Mouse (Mus musculus): ENCODE results near the gene Arhgap24.

Arhgap24 gene

GRCm38 (mm10) chr5:102481215-102482211, at the start of gene Arhgap24:
TSS of gene Arhgap24 (plus strand) at chr5:102481391.
- peak; percentile 5 to 7 for DNase-seq (ENCODE audit: low spot score in 2 of 2)

DNA sequence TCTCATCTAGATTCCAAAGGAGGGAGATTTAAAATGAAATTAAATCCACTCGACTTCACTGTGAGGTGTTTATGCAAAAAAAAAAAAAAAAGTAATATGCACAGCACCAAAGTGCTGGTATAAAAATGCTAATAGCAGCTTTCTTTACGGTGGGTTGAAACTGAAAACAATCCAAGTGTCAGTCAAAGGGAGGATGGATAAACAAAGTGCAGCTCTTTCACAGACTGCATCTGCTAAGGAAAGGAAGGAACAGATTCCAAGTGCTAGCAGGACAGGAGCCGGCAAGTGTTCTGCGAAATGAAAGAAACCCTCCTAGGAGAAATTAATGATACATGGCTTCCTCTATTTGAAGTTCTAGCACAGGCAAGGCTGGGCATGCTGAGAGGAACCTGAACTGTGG, 47.0 kb upstream of the Arhgap24 start:
- DNase-seq (ENCODE audit: low spot score in 2 of 2) = no peak

GRCm38 (mm10) chr5:102436581-102436980, 44.6 kb upstream of the Arhgap24 start:
- no peak for DNase-seq (ENCODE audit: low spot score in 2 of 2)

- peak in 1 of 2 experiments; percentile 7 for DNase-seq (ENCODE audit: low spot score in 2 of 2)
These were observed 41.9 kb upstream of the Arhgap24 start for GRCm38 (mm10) chr5:102439119-102439877.

DNA sequence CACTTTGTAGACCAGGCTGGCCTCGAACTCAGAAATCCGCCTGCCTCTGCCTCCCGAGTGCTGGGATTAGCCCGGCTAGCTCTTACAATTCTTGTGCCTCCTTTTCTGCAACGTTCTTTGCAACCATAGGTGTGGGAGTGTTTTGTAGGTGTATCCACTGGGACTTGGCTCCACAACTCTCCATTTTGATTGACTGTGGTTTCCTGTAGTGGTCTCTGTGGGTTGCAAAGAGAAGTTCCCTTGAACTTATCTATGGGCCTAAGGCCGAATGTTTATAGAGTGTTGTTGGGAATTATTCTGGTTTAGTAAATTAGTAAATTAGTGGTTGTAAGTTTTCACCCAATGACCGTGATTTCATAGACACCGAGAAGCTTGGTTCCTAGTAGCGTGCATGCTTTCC, 33.8 kb upstream of the Arhgap24 start:
- DNase-seq (ENCODE audit: low spot score in 2 of 2) = no peak

GRCm38 (mm10) chr5:102450897-102451296, 30.3 kb upstream of the Arhgap24 start:
- DNase-seq (ENCODE audit: low spot score in 2 of 2) = no peak

GRCm38 (mm10) chr5:102452079-102452797, 29.0 kb upstream of the Arhgap24 start:
- DNase-seq (ENCODE audit: low spot score in 2 of 2) = no peak

- DNase-seq (ENCODE audit: low spot score in 2 of 2) = no peak
These were observed 27.9 kb upstream of the Arhgap24 start for GRCm38 (mm10) chr5:102453324-102453723.

GRCm38 (mm10) chr5:102455247-102455646, 25.9 kb upstream of the Arhgap24 start:
- no peak for DNase-seq (ENCODE audit: low spot score in 2 of 2)

DNA sequence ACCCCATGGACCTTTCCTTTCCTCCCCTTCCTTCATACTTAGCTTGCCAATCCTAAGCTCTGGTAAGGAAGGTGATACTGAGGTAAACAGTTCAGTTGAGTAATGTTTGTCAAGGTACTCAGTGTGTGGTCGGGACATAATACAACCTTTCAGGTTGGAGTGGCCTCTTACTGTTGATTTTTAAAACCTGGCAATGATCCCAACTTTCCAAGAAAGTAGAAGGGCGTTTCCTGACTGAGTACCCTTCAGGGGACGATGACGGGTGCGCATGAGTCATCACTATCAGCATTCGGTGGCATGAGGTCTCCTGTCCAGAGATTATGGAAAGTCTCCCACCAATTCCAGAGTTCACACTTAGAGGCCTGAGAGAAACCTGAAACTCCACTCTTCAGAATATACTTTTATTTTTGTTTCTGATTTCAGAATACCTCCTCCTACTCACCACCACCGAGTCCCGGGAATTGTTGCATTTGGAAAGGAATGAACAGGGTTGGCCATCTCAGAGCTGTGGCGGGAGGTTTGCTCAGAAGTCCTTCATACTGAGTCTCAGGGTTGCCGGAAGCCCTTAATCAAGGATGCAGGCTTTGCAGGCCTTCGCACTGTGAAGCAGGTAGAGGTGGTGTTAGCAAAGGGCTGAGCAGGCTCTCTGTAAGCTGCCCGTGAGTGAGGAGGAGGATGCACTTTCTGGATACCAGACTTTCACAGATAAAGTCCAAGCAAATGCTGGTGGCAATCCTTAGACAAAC, 20.6 kb upstream of the Arhgap24 start:
- DNase-seq (ENCODE audit: low spot score in 2 of 2) = no peak

DNA sequence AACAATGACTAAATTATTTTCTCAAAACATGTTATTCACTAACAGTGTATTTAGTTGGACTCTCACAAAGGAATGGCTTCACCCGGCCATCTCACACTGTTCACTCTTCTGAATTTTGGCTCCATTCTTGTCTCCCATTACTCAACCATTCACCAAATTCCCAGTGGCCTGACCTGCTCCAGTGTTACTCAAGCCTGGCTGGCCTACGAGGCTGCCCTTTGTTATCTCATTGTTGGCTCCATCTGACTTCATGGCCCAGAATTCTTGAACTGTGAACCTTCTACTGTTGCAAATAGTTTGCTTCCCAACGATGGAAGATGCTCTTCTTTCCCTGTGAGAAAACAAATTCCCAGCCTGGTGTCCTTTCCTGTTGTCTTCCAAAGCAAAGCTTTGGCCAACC, 18.2 kb upstream of the Arhgap24 start:
- DNase-seq (ENCODE audit: low spot score in 2 of 2) = no peak

- no peak for DNase-seq (ENCODE audit: low spot score in 2 of 2)
These were observed 15.8 kb upstream of the Arhgap24 start for GRCm38 (mm10) chr5:102465372-102465771.

GRCm38 (mm10) chr5:102468292-102468691, 12.9 kb upstream of the Arhgap24 start:
- no peak for DNase-seq (ENCODE audit: low spot score in 2 of 2)

GRCm38 (mm10) chr5:102470284-102470683, 10.9 kb upstream of the Arhgap24 start:
- no peak for DNase-seq (ENCODE audit: low spot score in 2 of 2)

GRCm38 (mm10) chr5:102478076-102478475, 3.1 kb upstream of the Arhgap24 start:
- DNase-seq (ENCODE audit: low spot score in 2 of 2) = no peak

DNA sequence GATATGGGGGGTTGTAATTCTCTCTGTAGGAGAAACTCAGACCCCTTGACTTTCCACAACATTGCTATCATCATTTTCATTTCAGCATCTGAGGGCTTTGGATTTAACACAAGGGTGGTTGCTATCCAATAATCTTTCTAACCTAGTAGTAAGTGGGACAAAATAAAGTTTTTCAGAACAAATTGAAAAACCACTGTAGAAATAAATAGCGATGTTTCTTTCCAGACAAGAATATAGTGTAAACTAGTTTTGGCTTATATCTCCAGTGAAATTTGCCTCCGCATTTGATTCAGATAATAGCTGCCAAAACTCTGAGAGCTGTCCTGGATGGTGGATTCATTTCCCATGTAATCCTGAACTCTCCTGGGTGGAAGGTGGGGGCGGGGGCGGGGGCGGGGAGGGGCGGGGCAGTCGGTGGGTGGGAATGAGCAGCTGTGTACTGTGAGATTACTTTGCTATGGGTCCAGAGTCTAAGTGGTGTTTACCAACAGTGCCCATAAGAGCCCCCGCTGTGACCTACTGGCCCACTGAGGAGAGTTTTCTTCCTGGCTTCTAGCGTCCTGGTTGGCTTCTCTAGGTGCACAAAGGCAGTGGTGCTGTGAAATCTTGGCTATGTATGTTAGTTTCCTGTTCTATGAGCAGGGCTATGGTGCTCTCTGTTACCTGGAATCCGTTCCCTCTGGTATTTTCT, 2.2 kb downstream of the Arhgap24 start:
- no peak for DNase-seq (ENCODE audit: low spot score in 2 of 2)

- no peak for DNase-seq (ENCODE audit: low spot score in 2 of 2)
These were observed 10.4 kb downstream of the Arhgap24 start for GRCm38 (mm10) chr5:102491554-102491953.

DNA sequence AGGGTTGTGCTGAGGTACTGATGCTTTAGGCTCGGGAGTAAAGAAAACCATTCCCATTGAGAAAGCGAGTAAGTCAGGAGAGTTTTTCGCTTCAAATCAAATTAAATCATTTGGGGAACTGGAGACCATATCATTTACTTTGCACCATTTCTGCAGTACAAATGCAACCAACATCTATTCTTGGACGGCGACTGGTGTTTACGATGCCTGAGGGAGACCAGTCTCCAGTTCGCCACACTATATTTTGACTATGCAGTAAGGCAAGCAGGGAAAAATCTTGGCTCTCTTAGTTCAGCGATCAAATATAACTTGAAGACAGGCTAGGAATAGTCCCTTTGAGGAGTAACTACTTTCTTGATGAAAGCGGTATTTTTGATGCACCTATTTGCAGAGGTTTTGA, 11.0 kb downstream of the Arhgap24 start:
- no peak for DNase-seq (ENCODE audit: low spot score in 2 of 2)

- DNase-seq (ENCODE audit: low spot score in 2 of 2) = no peak
These were observed 13.6 kb downstream of the Arhgap24 start for GRCm38 (mm10) chr5:102494827-102495226.

DNA sequence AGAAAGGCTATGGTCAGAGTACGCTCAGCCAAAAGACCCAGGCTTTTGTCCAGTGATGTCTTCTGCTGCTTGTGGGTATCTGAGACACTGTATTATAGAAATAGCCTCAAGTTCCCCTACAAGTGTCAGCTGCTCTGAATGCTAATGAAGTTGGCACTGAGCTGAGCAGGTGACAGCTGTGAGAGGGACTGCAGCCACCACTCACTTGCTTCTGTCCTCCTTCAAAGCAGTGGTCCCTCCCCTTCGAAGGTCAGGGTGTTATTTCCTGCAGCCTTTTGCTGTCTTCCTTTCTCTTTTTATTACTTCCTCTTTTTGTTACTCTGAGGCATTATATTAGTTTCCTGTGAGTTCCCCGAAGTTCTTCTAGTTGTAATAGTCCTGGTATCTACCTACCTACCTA, 16.0 kb downstream of the Arhgap24 start:
- no peak for DNase-seq (ENCODE audit: low spot score in 2 of 2)

DNA sequence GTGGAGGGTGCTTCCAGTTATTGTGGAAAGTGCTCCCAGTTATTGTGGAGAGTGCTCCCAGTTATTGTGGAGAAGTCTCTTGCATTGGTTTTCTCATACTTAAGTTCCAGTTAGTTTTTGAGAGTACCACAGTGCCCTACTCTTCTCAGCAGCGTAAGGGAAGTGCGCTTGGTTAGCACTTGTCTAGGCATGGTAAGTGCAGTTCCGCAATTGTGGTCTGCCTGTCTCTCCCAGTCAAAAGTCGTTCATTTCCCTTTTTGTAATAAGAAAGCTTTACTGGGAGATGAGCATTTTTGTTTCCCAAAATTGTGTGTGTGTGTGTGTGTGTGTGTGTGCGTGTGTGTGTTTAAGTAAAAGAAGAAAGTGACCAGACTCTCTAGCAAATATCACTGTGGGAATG, 17.6 kb downstream of the Arhgap24 start:
- no peak for DNase-seq (ENCODE audit: low spot score in 2 of 2)
